Mouse (Mus musculus) splenic B cell, adult 2 months (primary cell): ENCODE measurements at regions not wholly inside any gene's neighbourhood (a gene's known extent, or its start where the extent isn't known, plus 50 kb on each side); places are given as distances from the start of the nearest gene placed in this dataset.

ENCODE experiments used
- DNase-seq: peaks from one replicate; pipeline ENCODE4 v3.0.0-alpha.2; 2011; ENCODE audit warnings: low read depth, low spot score
- H3K27me3 ChIP-seq: 2 replicates; pipeline ENCODE4 v1.6.1; 2012; ENCODE audit warnings: mild to moderate bottlenecking, low read length, moderate library complexity, mixed read lengths; ENCODE audit not compliant: control insufficient read depth, poor library complexity, insufficient read depth, severe bottlenecking
- H3K36me3 ChIP-seq: 2 replicates; pipeline ENCODE4 v1.6.1; 2012; ENCODE audit warnings: mild to moderate bottlenecking, low read length, moderate library complexity, mixed read lengths; ENCODE audit not compliant: control insufficient read depth, poor library complexity, insufficient read depth, severe bottlenecking

- H3K27me3 ChIP-seq: no peaks in the 10 kb centered on the region
- H3K36me3 ChIP-seq: no peaks in the 10 kb centered on the region
- DNase-seq: no peak
These were observed 59.3 kb downstream of the Trap1a start for GRCm38 (mm10) chrX:139392777-139393176.

- Histone ChIP-seq H3K36me3 (no peaks in the 10 kb centered on the region), H3K27me3 (no peaks in the 10 kb centered on the region)
- peak; percentile 34 for DNase-seq
These were observed 63.5 kb upstream of the D330045A20Rik start for GRCm38 (mm10) chrX:139416701-139417100.

- Histone ChIP-seq H3K36me3 (no peaks in the 10 kb centered on the region), H3K27me3 (no peaks in the 10 kb centered on the region)
- DNase-seq: no peak
These were observed 60.3 kb upstream of the D330045A20Rik start for GRCm38 (mm10) chrX:139419867-139420266.

GRCm38 (mm10) chrX:139424307-139424706 is 55.9 kb upstream of the D330045A20Rik start:
- Histone ChIP-seq H3K27me3 (no peaks in the 10 kb centered on the region), H3K36me3 (no peaks in the 10 kb centered on the region)
- DNase-seq: peak; percentile 0
